Comparison of ENCODE assay signal across 8 mouse cellular contexts in genomic region chr2:154790656-154791483, GRCm38 (mm10). TPM values are rescaled to one million over a fixed set of nuclear protein-coding genes. Genes with fewer than 3 reads are reported as not detected.
A peak's percentile ranks its signal among the peaks of the same experiment; 100 is the strongest.
DNase-seq lines count a peak whose midpoint lies in the region; ATAC-seq and TF ChIP-seq lines count a peak whose summit lies in the region.

Gene Raly (plus strand): TSS chr2:154791096.
Gene a (plus strand): TSS chr2:154791402.

- DNase-seq in MEL (ENCODE audit: low read depth, low spot score) = peak; percentile 99
- peak; percentile 96 to 97 for DNase-seq in cerebellum, adult 2 months
- peak; percentile 98 for DNase-seq in forebrain, postnatal 0 days
- DNase-seq in heart, postnatal 4 days = peak; percentile 98
- peak; percentile 94 to 95 for DNase-seq in layer of hippocampus, adult 8-10 months (ENCODE audit: low spot score in 2 of 2)
- peak; percentile 99 for DNase-seq in ovary, adult 18-20 months (ENCODE audit: low spot score)
- peak; percentile 99 for DNase-seq in thymus, postnatal 0 days (ENCODE audit: low spot score)

- H3K27ac ChIP-seq in MEL (ENCODE audit: control insufficient read depth, low read depth, low read length) = peak within 1 kb of the TSS; percentile 93
- H3K27ac ChIP-seq in cerebellum, adult 2 months (ENCODE audit: insufficient read depth, low read length) = peak within 1 kb of the TSS; percentile 97
- H3K27ac ChIP-seq in forebrain, postnatal 0 days (ENCODE audit: low read depth, low read length) = peak within 1 kb of the TSS; percentile 99
- peak within 1 kb of the TSS; percentile 99 for H3K27ac ChIP-seq in lung, embryonic 15.5 days

- no peak for TF ChIP-seq RAD21 in MEL (IDR thresholded peaks at IDR 0.05; ENCODE audit: low read depth, low read length)

- peak; percentile 97 to 98 for TF ChIP-seq POLR2A in MEL (IDR thresholded peaks at IDR 0.05; ENCODE audit: control insufficient read depth in 1 of 2, insufficient read depth in 1 of 2, low read depth in 1 of 2, low read length in 2 of 2, poor library complexity in 1 of 2)
- peak; percentile 98 for TF ChIP-seq POLR2A in cerebellum, adult 2 months (IDR thresholded peaks at IDR 0.05; ENCODE audit: borderline replicate concordance, insufficient read depth, low read length)

- TF ChIP-seq EP300 in MEL (IDR thresholded peaks at IDR 0.05; ENCODE audit: low read depth in 1 of 2, low read length in 2 of 2) = no peak

- peak within 1 kb of the TSS; percentile 97 for H3K9ac ChIP-seq in MEL (ENCODE audit: control insufficient read depth, low read depth, low read length, poor library complexity, severe bottlenecking)
- H3K9ac ChIP-seq in forebrain, postnatal 0 days = peak within 1 kb of the TSS; percentile 90
- H3K9ac ChIP-seq in lung, embryonic 15.5 days = peak within 1 kb of the TSS; percentile 97

- peaks cover 2 to 51% of the 10 kb centered on the region in 2 experiments; a peak in 3 of 4 replicates for H3K36me3 ChIP-seq in MEL (ENCODE audit: control insufficient read depth in 1 of 2, insufficient read depth in 2 of 2, low read length in 2 of 2)
- H3K36me3 ChIP-seq in forebrain, postnatal 0 days (ENCODE audit: insufficient read depth) = no peaks in the 10 kb centered on the region
- no peaks in the 10 kb centered on the region for H3K36me3 ChIP-seq in lung, embryonic 15.5 days

- under 1% methylated on average over 83 of the region's 89 CpGs for WGBS in cerebellum, adult 2 months
- under 1% methylated on average over 73 of the region's 89 CpGs for WGBS in forebrain, postnatal 0 days
- under 1% methylated on average over 89 of the region's 89 CpGs for WGBS in lung, embryonic 15.5 days

- H3K4me3 ChIP-seq in MEL (ENCODE audit: control insufficient read depth in 1 of 2, insufficient read depth in 1 of 2, low read depth in 2 of 2, low read length in 2 of 2) = peak within 1 kb of the TSS; percentile 74 to 92
- H3K4me3 ChIP-seq in cerebellum, adult 2 months (replicated peaks; ENCODE audit: insufficient read depth, low read depth, low read length) = peak within 1 kb of the TSS; percentile 78
- H3K4me3 ChIP-seq in forebrain, postnatal 0 days (ENCODE audit: low read depth, low read length) = peak within 1 kb of the TSS; percentile 99
- H3K4me3 ChIP-seq in lung, embryonic 15.5 days = peak within 1 kb of the TSS; percentile 80

- H3K4me1 ChIP-seq in MEL (ENCODE audit: control insufficient read depth in 1 of 2, insufficient read depth in 2 of 2, low read length in 2 of 2) = peaks cover 10 to 31% of the 10 kb centered on the region in 2 experiments
- H3K4me1 ChIP-seq in cerebellum, adult 2 months (ENCODE audit: control insufficient read depth, insufficient read depth, low read length) = peaks cover 5% of the 10 kb centered on the region; the same call in 1 of the 2 replicates
- peaks cover 15% of the 10 kb centered on the region for H3K4me1 ChIP-seq in forebrain, postnatal 0 days (ENCODE audit: insufficient read depth)
- H3K4me1 ChIP-seq in lung, embryonic 15.5 days = peaks cover 32% of the 10 kb centered on the region

- H3K27me3 ChIP-seq in MEL (ENCODE audit: control insufficient read depth in 1 of 2, insufficient read depth in 2 of 2, low read length in 2 of 2) = no peaks in the 10 kb centered on the region
- no peaks in the 10 kb centered on the region for H3K27me3 ChIP-seq in cerebellum, adult 2 months (ENCODE audit: control insufficient read depth, insufficient read depth, low read length)
- no peaks in the 10 kb centered on the region for H3K27me3 ChIP-seq in forebrain, postnatal 0 days (ENCODE audit: insufficient read depth, low read length)
- H3K27me3 ChIP-seq in lung, embryonic 15.5 days = no peaks in the 10 kb centered on the region

- ATAC-seq in forebrain, postnatal 0 days = peak; percentile 90
- ATAC-seq in lung, embryonic 15.5 days (ENCODE audit: borderline replicate concordance, extremely low read depth, low FRiP score, low TSS enrichment) = peak; percentile 98

- H3K4me2 ChIP-seq in forebrain, postnatal 0 days (ENCODE audit: low read depth) = peak within 1 kb of the TSS; percentile 68
- peak within 1 kb of the TSS; percentile 67 for H3K4me2 ChIP-seq in lung, embryonic 15.5 days

- TF ChIP-seq CTCF in MEL (IDR thresholded peaks at IDR 0.05 in 2 of 3, conservative IDR thresholded peaks at IDR 0.05 in 1 of 3; ENCODE audit: control insufficient read depth in 1 of 3, insufficient read depth in 1 of 3, low read depth in 2 of 3, low read length in 3 of 3, poor library complexity in 1 of 3, severe bottlenecking in 1 of 3) = no peak
- no peak for TF ChIP-seq CTCF in cerebellum, adult 2 months (IDR thresholded peaks at IDR 0.05; ENCODE audit: borderline replicate concordance, insufficient read depth, low read depth, low read length)
- peak; percentile 26; the same call in 1 of the 2 replicates for TF ChIP-seq CTCF in forebrain, postnatal 0 days (IDR thresholded peaks at IDR 0.05; ENCODE audit: low read depth)

- H3K9me3 ChIP-seq in MEL (replicated peaks; ENCODE audit: insufficient read depth, low read length) = no peaks in the 10 kb centered on the region
- H3K9me3 ChIP-seq in forebrain, postnatal 0 days (ENCODE audit: low read length) = no peaks in the 10 kb centered on the region
- H3K9me3 ChIP-seq in lung, embryonic 15.5 days = no peaks in the 10 kb centered on the region

- peaks cover 46% of the 10 kb centered on the region for H3K79me2 ChIP-seq in MEL (ENCODE audit: control insufficient read depth, insufficient read depth, low read length, poor library complexity)

TF ChIP-seq in MEL, 35 proteins besides CTCF, POLR2A, EP300 and RAD21 (continues in another document):
- TF ChIP-seq HCFC1 (IDR thresholded peaks at IDR 0.05; ENCODE audit: low read depth, low read length) (peak; percentile 66; the same call in 1 of the 2 replicates), NELFE (IDR thresholded peaks at IDR 0.05; ENCODE audit: low read depth, low read length) (peak; percentile 97), POLR2AphosphoS2 (IDR thresholded peaks at IDR 0.05; ENCODE audit: low read length) (peak; percentile 68; the same call in 1 of the 2 replicates), TCF12 (IDR thresholded peaks at IDR 0.05; ENCODE audit: low read depth, low read length) (peak; percentile 87), UBTF (IDR thresholded peaks at IDR 0.05; ENCODE audit: borderline replicate concordance, insufficient read depth, low read depth, low read length) (0 out of 2 replicates have a peak, but pooled peaks have one; percentile 31), GABPA (IDR thresholded peaks at IDR 0.05; ENCODE audit: low read depth, low read length) (no peak), MYC (IDR thresholded peaks at IDR 0.05; ENCODE audit: low read depth, low read length) (no peak; the same call in 1 of the 2 replicates), ZMIZ1 (IDR thresholded peaks at IDR 0.05; ENCODE audit: low read depth, low read length) (peak; percentile 89), POLR2AphosphoS5 (IDR thresholded peaks at IDR 0.05; ENCODE audit: borderline replicate concordance, low read depth, low read length) (no peak), MAX (IDR thresholded peaks at IDR 0.05; ENCODE audit: low read length) (no peak; the same call in none of the 2 replicates), CHD1 (IDR thresholded peaks at IDR 0.05; ENCODE audit: low read depth, low read length) (peak; percentile 99), SMC3 (IDR thresholded peaks at IDR 0.05; ENCODE audit: low read depth, low read length) (no peak), TBP (IDR thresholded peaks at IDR 0.05; ENCODE audit: low read depth, low read length) (peak; percentile 92), ZC3H11A (IDR thresholded peaks at IDR 0.05; ENCODE audit: low read depth, low read length) (no peak), RCOR1 (IDR thresholded peaks at IDR 0.05; ENCODE audit: low read depth, low read length) (no peak), MXI1 (IDR thresholded peaks at IDR 0.05; ENCODE audit: low read depth, low read length) (no peak; the same call in 1 of the 2 replicates), ELF1 (IDR thresholded peaks at IDR 0.05; ENCODE audit: low read depth, low read length) (peak; percentile 81), MAZ (IDR thresholded peaks at IDR 0.05; ENCODE audit: low read depth, low read length) (peak; percentile 48; the same call in 1 of the 2 replicates), ETS1 (IDR thresholded peaks at IDR 0.05; ENCODE audit: low read depth, low read length) (no peak), SIN3A (IDR thresholded peaks at IDR 0.05; ENCODE audit: low read length) (peak; percentile 62), GATA1 (IDR thresholded peaks at IDR 0.05; ENCODE audit: low read depth, low read length) (no peak), NRF1 (IDR thresholded peaks at IDR 0.05; ENCODE audit: insufficient read depth, low read depth, low read length, poor library complexity, severe bottlenecking) (0 out of 2 replicates have a peak, but pooled peaks have one; percentile 29), USF2 (IDR thresholded peaks at IDR 0.05; ENCODE audit: borderline replicate concordance in 1 of 2, insufficient read depth in 1 of 2, low read depth in 1 of 2, low read length in 2 of 2) (no peak)

RNA-seq across cellular contexts. Expression of gene Raly, which starts in this region (rescaled TPM):
- 214 and 237 TPM in 2 replicates for total RNA-seq in MEL (2012; rRNA removed)
- polyA plus RNA-seq in MEL (2012; ENCODE audit: insufficient read depth in 1 of 2, insufficient read length in 2 of 2, low read depth in 1 of 2, low replicate concordance in 2 of 2, missing spikeins in 1 of 2) = 100 to 1,000 TPM in 1 of 2 experiments, not detected in 1; 407 TPM
- polyA plus RNA-seq in cerebellum, adult 2 months (2012; rRNA removed) = 198 and 208 TPM in 2 replicates
- 174 and 222 TPM in 2 replicates for total RNA-seq in forebrain, postnatal 0 days (2014; rRNA removed)
- 22.2 and 23.6 TPM in 2 replicates for polyA plus RNA-seq in forebrain, postnatal 0 days (2015; fragmentation: Nextera tagmentation; extraction: Ambion mirVana)
- total RNA-seq in heart, postnatal 4 days (2021) = 100 to 1,000 TPM; 212 to 222 TPM
- 10 to 100 TPM; 63.5 to 70.0 (median 64.6) TPM for total RNA-seq in layer of hippocampus, adult 8-10 months (2022)
- polyA plus RNA-seq in lung, embryonic 15.5 days (2015; fragmentation: Nextera tagmentation; extraction: Ambion mirVana) = 42.2 and 48.0 TPM in 2 replicates
- polyA plus RNA-seq in thymus, postnatal 0 days (2015; fragmentation: Nextera tagmentation; extraction: Ambion mirVana) = 41.4 and 42.9 TPM in 2 replicates

RNA-seq across cellular contexts. Expression of gene a, which starts in this region (rescaled TPM):
- not detected in 2 replicates for total RNA-seq in MEL (2012; rRNA removed)
- polyA plus RNA-seq in MEL (2012; ENCODE audit: insufficient read depth in 1 of 2, insufficient read length in 2 of 2, low read depth in 1 of 2, low replicate concordance in 2 of 2, missing spikeins in 1 of 2) = not detected
- 0.28 TPM in 1 of 2 replicates, not detected in the other for polyA plus RNA-seq in cerebellum, adult 2 months (2012; rRNA removed)
- total RNA-seq in forebrain, postnatal 0 days (2014; rRNA removed) = 0.90 and 2.5 TPM in 2 replicates
- polyA plus RNA-seq in forebrain, postnatal 0 days (2015; fragmentation: Nextera tagmentation; extraction: Ambion mirVana) = 2.9 and 3.5 TPM in 2 replicates
- not detected for total RNA-seq in heart, postnatal 4 days (2021)
- total RNA-seq in layer of hippocampus, adult 8-10 months (2022) = not detected
- polyA plus RNA-seq in lung, embryonic 15.5 days (2015; fragmentation: Nextera tagmentation; extraction: Ambion mirVana) = 0.24 TPM in 1 of 2 replicates, not detected in the other
- polyA plus RNA-seq in thymus, postnatal 0 days (2015; fragmentation: Nextera tagmentation; extraction: Ambion mirVana) = 37.2 and 44.6 TPM in 2 replicates

Comparison
In these comparisons a context has a peak if more than half of its experiments do, and no peak if none do; other contexts are left out.
1. Peak in every context shown above with its lines: DNase-seq, ATAC-seq, H3K4me3 ChIP-seq and H3K27ac ChIP-seq.